Mouse (Mus musculus) thymus, postnatal 36 days (tissue): Measurements from ENCODE around the gene Depdc1b.

Source experiments
- DNase-seq, 2 experiments: peaks; one replicate each; pipeline ENCODE4 v3.0.0; 2022; ENCODE audit warnings: mixed read lengths in 2 of 2

Depdc1b gene

GRCm38 (mm10) chr13:108448348-108448931 lies 132.3 kb downstream of the Depdc1b start:
- no peak for DNase-seq

- DNase-seq = no peak
These were observed 133.3 kb downstream of the Depdc1b start, which contains the start of gene Pde4d for GRCm38 (mm10) chr13:108449116-108450097. Pde4d (plus strand) TSS chr13:108449948.

GRCm38 (mm10) chr13:108451122-108451521 lies 135.0 kb downstream of the Depdc1b start:
- DNase-seq = no peak

- no peak for DNase-seq
These were observed 137.2 kb downstream of the Depdc1b start for GRCm38 (mm10) chr13:108453064-108453919.
